Mouse (Mus musculus) hindbrain, embryonic 13.5 days (tissue): ENCODE results near the gene Tsga10ip. TPM values are rescaled to one million over a fixed set of nuclear protein-coding genes. Genes with fewer than 3 reads are reported as not detected.
"Not testable (repeated sequence)": the region's sequence is repeated elsewhere in the genome, so short reads cannot be mapped to it uniquely, and the experiment has no call there.

Source experiments
- ATAC-seq: fragments of 200-750 bp; cut with Nextera tagmentation; 2 replicates; pipeline ENCODE4 v1.8.0; 2017; ENCODE audit warnings: moderate TSS enrichment; ENCODE audit not compliant: low FRiP score
- H3K27ac ChIP-seq: fragments of 300-500 bp; sonication (generic); 2 replicates; pipeline ENCODE4 v1.5.1; 2015; ENCODE audit warnings: inconsistent platforms, mild to moderate bottlenecking, moderate library complexity
- H3K27me3 ChIP-seq: fragments of 300-500 bp; sonication (generic); 2 replicates; pipeline ENCODE4 v1.6.1; 2015; ENCODE audit warnings: mild to moderate bottlenecking, inconsistent platforms
- H3K36me3 ChIP-seq: fragments of 300-500 bp; sonication (generic); 2 replicates; pipeline ENCODE4 v1.6.1; 2015; ENCODE audit warnings: mild to moderate bottlenecking, inconsistent platforms
- H3K4me1 ChIP-seq: fragments of 300-500 bp; sonication (generic); replicated peaks from 2 replicates; pipeline ENCODE4 v1.6.1; 2015; ENCODE audit warnings: inconsistent platforms
- H3K4me2 ChIP-seq: fragments of 300-500 bp; sonication (generic); 2 replicates; pipeline ENCODE4 v1.6.1; 2015; ENCODE audit warnings: inconsistent platforms, mild to moderate bottlenecking, moderate library complexity
- H3K4me3 ChIP-seq: fragments of 300-500 bp; sonication (generic); 2 replicates; pipeline ENCODE4 v1.5.1; 2015; ENCODE audit warnings: mild to moderate bottlenecking, inconsistent platforms
- H3K9ac ChIP-seq: fragments of 300-500 bp; sonication (generic); 2 replicates; pipeline ENCODE4 v1.6.1; 2015; ENCODE audit warnings: mild to moderate bottlenecking, inconsistent platforms
- H3K9me3 ChIP-seq: fragments of 300-500 bp; sonication (generic); 2 replicates; pipeline ENCODE4 v1.6.1; 2016; ENCODE audit warnings: inconsistent platforms
- WGBS: fragments of 180-500 bp; shearing (Covaris S2); methylation state at CpG from one replicate; pipeline ENCODE4 v1.1.7; 2015; 5-methylcytosine and 5-hydroxymethylcytosine counted together
- polyA plus RNA-seq: library from polyadenylated mRNA; unstranded; fragments of >200 nt; fragmentation: Nextera tagmentation; extraction: Ambion mirVana; gene quantifications from 2 replicates; pipeline ENCODE4 v1.2.1, GENCODE M21; 2015

The Tsga10ip gene
- polyA plus RNA-seq, 1 experiment from 2014 or later: 0.18 TPM

DNA sequence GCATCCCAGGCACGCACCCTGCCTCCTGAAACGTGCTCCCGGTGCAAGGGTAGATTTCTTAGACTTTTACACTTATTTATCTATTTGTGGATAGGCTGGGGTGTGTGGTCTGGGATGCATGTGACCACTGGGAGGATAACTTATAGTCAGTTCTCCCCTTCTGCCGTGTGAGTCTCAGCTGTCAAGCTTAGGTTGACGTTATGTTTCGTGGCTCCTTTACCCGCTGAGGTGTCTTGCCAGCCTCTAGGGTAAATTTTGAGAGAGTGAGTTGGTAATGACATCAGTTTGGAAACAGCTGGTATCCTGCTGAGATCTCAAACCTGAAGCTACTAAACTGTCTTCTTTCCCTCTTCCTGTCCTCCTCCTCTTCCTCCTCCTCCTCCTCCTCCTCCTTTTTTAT, 3.6 kb upstream of the Tsga10ip start:
- H3K27ac ChIP-seq: peak overlapping the region; percentile 60; the same call in 1 of the 2 replicates
- H3K36me3 ChIP-seq: no peaks in the 10 kb centered on the region
- ATAC-seq: no peak
- H3K9me3 ChIP-seq: no peaks in the 10 kb centered on the region
- H3K4me1 ChIP-seq: peaks cover 19% of the 10 kb centered on the region
- peak overlapping the region; percentile 59 for H3K4me2 ChIP-seq
- WGBS: 30% methylated on average over 7 of the region's 7 CpGs
- H3K4me3 ChIP-seq: peak overlapping the region; percentile 35
- no peaks in the 10 kb centered on the region for H3K27me3 ChIP-seq
- H3K9ac ChIP-seq: peak overlapping the region; percentile 63

DNA sequence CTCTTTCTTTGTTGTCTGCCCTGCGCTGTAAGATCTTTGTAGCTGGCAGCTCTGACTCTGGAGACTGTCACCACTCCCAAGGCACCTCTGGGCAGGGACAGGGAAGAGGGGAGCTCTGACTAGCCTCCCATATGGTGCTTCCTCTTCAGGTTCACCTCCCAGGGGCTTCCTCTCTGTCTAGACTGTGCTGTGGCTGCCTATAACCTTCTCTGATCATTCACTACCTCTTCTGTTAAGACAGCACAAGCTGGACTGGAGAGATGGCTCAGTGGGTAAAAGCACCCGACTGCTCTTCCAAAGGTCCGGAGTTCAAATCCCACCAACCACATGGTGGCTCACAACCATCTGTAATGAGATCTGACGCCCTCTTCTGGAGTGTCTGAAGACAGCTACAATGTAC, 1.3 kb downstream of the Tsga10ip start:
- 76% methylated on average over 4 of the region's 4 CpGs for WGBS
- not testable (repeated sequence) for H3K27ac ChIP-seq, H3K9me3 ChIP-seq, H3K27me3 ChIP-seq, ATAC-seq, H3K36me3 ChIP-seq, H3K9ac ChIP-seq, H3K4me3 ChIP-seq, H3K4me2 ChIP-seq, H3K4me1 ChIP-seq

DNA sequence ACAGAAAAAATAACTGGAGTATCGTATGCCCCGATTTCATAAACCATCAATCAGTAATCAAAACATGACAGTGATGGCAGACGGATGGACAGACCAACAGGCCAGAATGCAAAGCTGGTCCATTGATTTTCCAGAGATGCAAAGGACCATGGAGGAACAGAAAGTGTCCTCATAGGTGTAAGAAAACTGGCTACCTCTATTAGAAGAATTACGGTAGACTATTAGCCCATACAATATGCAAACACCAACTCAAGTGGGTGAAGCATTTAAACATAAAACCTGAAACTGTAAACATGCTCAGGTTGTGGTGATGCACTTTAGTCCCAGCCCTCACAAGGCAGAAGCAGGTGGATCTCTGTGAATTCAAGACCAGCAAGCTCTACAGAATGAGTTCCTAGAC, 7.0 kb downstream of the Tsga10ip start:
- Histone ChIP-seq H3K36me3 (no peaks in the 10 kb centered on the region), H3K4me2 (no peak overlapping the region), H3K4me1 (peaks cover 5% of the 10 kb centered on the region), H3K27me3 (no peaks in the 10 kb centered on the region), H3K9ac (no peak overlapping the region), H3K27ac (no peak overlapping the region), H3K9me3 (no peaks in the 10 kb centered on the region), H3K4me3 (no peak overlapping the region)
- no peak for ATAC-seq
- 70% methylated on average over 4 of the region's 4 CpGs for WGBS

DNA sequence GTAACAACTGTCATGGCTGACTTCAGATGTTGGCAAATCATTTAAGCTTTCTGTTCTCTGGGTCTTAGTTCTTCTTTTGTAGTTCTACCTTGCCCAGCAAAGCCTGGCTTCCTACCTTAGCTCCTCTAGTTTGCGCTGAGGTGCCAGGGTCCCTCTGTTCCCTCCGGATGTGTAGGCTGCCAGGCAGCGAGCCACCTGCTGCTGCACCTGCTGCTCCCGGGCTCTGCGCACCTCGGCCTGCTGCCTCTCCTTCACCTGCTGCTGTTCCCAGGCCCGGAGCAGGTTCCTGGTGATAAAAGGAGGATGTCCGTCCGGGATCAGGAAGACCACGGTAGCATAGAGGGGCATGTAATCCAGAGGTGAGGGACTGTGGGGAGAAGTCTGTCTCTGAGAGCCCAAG, 8.2 kb downstream of the Tsga10ip start:
- Histone ChIP-seq H3K4me1 (peaks cover 17% of the 10 kb centered on the region), H3K36me3 (no peaks in the 10 kb centered on the region), H3K4me3 (no peak overlapping the region), H3K9me3 (no peaks in the 10 kb centered on the region), H3K4me2 (no peak overlapping the region), H3K27ac (no peak overlapping the region), H3K27me3 (no peaks in the 10 kb centered on the region), H3K9ac (0 out of 2 replicates have a peak overlapping the region, but pooled peaks have one; percentile 51)
- 48% methylated on average over 10 of the region's 10 CpGs for WGBS
- ATAC-seq: no peak

DNA sequence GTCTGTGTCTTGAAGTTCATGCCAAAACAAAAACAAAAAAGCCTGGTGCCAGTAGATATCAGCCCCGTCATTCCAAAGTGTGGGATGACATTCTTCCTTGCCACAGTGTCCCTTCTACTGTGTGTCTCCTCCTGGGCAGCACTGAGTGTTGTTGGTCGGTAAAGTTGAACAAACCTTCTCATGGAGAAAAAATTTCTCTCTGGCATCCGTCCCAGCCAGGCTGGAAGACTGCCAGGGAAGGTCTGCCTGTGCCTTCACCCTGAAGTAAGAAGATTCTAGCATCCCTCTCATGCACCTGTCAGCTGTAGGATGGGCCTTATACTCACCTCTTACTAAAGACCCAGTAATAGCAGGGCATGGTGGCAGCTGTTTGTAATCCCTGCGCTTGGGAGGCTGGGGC, 9.4 kb downstream of the Tsga10ip start:
- Histone ChIP-seq H3K4me1 (peaks cover 20% of the 10 kb centered on the region), H3K9me3 (no peaks in the 10 kb centered on the region), H3K4me2 (no peak overlapping the region), H3K9ac (no peak overlapping the region; the same call in 1 of the 2 replicates), H3K27me3 (no peaks in the 10 kb centered on the region), H3K4me3 (no peak overlapping the region), H3K36me3 (no peaks in the 10 kb centered on the region), H3K27ac (no peak overlapping the region)
- 60% methylated on average over 4 of the region's 4 CpGs for WGBS
- no peak for ATAC-seq

DNA sequence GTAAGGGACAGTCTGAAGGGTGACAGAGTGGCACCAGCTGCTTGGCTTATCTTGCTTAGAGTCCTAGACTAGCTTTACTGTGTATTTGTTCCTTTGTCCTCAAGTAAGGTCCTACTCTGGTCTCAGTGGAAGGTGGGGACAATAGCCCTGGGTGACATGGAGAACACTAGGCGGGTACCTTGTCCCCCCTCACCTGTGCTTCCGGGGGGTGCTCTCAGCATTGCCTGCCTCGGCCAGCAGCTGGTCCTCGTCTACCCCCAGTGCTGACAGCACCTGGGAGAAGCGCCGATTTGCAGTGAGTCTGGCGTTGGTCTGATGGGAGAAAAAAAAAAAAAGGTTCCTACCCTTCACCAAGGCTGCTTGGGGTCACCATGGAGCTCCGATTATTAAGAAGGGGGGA, 11.9 kb downstream of the Tsga10ip start:
- H3K27ac ChIP-seq: no peak overlapping the region
- H3K27me3 ChIP-seq: no peaks in the 10 kb centered on the region
- peaks cover 37% of the 10 kb centered on the region for H3K4me1 ChIP-seq
- peak overlapping the region; percentile 96; the same call in 1 of the 2 replicates for H3K9ac ChIP-seq
- H3K4me2 ChIP-seq: peak overlapping the region; percentile 97
- WGBS: 92% methylated on average over 8 of the region's 8 CpGs
- H3K9me3 ChIP-seq: no peaks in the 10 kb centered on the region
- ATAC-seq: no peak
- peak overlapping the region; percentile 99 for H3K4me3 ChIP-seq
- H3K36me3 ChIP-seq: peaks cover 5% of the 10 kb centered on the region; the same call in 1 of the 2 replicates

DNA sequence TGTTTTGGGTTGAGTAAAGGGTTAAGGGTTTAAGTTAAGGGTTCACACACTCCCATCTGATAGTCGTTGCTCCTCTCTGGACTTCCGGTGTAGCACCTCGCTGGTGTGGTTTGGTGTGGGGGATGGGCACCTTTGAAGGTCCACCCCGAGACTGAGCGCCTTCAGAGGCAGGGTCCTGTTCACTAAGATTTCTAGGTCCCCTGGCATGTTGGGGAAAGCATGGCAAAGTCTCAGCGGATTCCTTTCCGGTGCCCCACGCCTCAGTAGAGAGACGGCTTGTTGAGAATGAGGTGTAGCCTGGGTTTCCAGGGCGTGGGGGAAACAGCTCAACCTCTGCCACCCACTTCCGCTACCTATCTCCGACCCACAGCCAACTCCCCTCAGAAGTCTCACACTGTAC, 12.7 kb downstream of the Tsga10ip start:
- Histone ChIP-seq H3K27me3 (no peaks in the 10 kb centered on the region), H3K27ac (no peak overlapping the region), H3K4me1 (peaks cover 37% of the 10 kb centered on the region), H3K9ac (peak overlapping the region; percentile 96), H3K36me3 (peaks cover 13% of the 10 kb centered on the region), H3K9me3 (no peaks in the 10 kb centered on the region), H3K4me3 (peak overlapping the region; percentile 99), H3K4me2 (peak overlapping the region; percentile 97)
- WGBS: 52% methylated on average over 12 of the region's 12 CpGs
- ATAC-seq: no peak

DNA sequence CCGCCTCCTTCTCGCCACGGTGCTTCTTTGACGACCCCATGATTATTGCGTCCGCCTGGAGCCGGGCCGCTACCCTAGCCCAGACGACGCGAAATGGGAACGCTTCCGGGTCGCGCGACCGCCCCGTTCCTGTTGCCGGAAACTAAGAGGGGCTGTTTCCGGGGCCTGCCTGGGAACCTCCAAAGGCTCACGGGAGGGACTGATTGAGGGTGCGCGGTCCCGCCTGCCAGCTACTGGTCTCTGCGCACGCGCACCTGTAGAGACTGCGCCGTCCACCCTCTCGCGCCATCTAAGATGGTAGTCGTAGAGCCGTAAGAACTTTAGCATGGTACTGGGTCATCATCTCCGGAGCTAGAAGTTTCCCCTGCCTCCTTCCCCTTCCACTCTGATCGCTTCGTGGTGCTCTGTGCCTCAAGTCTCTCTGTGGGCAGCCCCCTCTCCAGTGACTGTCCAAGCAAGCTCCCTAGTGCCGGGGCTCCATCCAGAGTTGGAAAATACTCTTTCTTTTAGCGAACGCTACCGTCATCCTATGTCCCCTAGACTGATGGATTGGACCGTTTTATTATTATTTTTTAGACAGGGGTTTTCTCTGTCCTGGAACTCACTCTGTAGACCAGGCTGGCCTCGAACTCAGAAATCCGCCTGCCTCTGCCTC, 13.6 kb downstream of the Tsga10ip start, which contains the start of gene Sart1:
Gene Sart1, minus strand, starts transcription at position 116 of the 655 bp plus-strand sequence.
- H3K4me1 ChIP-seq: peaks cover 37% of the 10 kb centered on the region

DNA sequence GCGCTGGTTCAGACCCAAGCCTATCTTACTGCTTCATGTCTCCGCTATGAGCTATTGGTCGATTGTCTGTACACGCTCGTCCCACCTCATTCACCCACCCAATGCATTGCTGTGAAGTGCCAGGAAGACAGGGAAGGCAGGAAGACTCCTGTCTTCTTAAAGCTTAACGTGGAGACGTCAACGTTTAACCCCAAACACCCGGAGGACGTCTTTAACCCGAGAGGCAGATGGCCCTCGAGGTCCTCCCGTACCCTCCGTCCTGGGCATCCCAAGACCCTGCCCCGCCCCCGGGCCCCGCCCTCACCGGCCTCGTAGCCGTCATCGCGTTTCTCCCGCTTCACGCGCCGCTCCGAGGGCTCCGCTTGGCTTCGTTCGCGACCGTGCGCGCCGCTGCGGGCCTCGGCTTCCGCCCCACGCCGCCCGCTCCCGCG, 14.3 kb downstream of the Tsga10ip start:
- Histone ChIP-seq H3K27me3 (no peaks in the 10 kb centered on the region), H3K4me1 (peaks cover 37% of the 10 kb centered on the region), H3K4me3 (peak overlapping the region; percentile 99), H3K9me3 (no peaks in the 10 kb centered on the region), H3K4me2 (peak overlapping the region; percentile 97), H3K9ac (peak overlapping the region; percentile 96), H3K36me3 (peaks cover 29% of the 10 kb centered on the region), H3K27ac (peak overlapping the region; percentile 91)
- peak; percentile 57 for ATAC-seq
- under 1% methylated on average over 32 of the region's 43 CpGs for WGBS

More for the DNA sequence above, 13.6 kb downstream of the Tsga10ip start, which contains the start of gene Sart1:
- peak within 1 kb of the TSS; percentile 96 for H3K9ac ChIP-seq
- peak within 1 kb of the TSS; percentile 99 for H3K4me3 ChIP-seq
- H3K27ac ChIP-seq: peak within 1 kb of the TSS; percentile 91
- H3K4me2 ChIP-seq: peak within 1 kb of the TSS; percentile 97
- H3K9me3 ChIP-seq: no peaks in the 10 kb centered on the region
- peak; percentile 97 for ATAC-seq
- peaks cover 22% of the 10 kb centered on the region for H3K36me3 ChIP-seq
- WGBS: 2% methylated on average over 43 of the region's 43 CpGs
- no peaks in the 10 kb centered on the region for H3K27me3 ChIP-seq

DNA sequence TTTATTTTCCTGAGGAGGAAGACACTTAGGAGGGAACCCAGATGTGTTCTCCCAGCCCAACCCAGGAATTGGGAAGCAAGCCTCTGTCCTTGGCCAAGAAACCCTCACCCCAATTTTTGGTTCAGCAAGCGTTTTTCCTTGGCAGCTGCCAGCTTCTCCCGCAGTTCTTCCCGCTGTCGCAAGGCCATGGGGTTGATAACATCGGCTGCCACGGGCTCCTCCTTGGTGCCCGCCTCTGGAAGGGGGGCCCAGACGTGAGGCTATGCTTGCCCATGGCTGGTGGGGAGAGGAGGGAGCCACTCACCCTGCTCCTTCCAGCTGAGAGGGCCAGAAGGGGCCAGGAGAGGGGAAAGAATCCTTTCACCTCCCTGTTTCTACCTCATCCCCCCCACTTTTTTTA, 17.6 kb downstream of the Tsga10ip start:
- no peak for ATAC-seq
- Histone ChIP-seq H3K9ac (no peak overlapping the region), H3K27me3 (no peaks in the 10 kb centered on the region), H3K4me1 (peaks cover 26% of the 10 kb centered on the region), H3K9me3 (no peaks in the 10 kb centered on the region), H3K4me2 (no peak overlapping the region), H3K4me3 (no peak overlapping the region), H3K27ac (no peak overlapping the region), H3K36me3 (peaks cover 62% of the 10 kb centered on the region)
- WGBS: 93% methylated on average over 8 of the region's 8 CpGs

DNA sequence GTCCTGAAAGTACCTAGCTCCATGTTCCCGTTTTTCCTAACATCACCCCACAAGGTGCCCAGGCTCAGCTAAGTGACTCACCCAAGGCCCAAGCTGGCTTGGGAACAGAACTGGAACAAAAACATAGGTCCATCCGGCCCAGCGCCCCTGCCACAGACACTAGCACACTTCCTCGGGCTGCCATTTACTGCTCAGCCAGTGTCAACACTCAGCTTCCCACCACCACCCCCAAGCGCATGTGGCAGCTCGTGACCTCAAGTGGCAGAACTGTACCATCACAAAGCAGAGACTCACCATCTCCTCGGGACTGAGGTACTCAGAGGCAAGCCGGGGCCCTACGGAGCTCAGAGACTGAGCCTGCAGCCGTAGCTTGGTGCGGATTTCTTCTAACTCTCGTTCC, 19.0 kb downstream of the Tsga10ip start:
- Histone ChIP-seq H3K36me3 (peaks cover 76% of the 10 kb centered on the region), H3K9me3 (no peaks in the 10 kb centered on the region), H3K4me3 (no peak overlapping the region), H3K4me2 (no peak overlapping the region), H3K27ac (no peak overlapping the region), H3K9ac (no peak overlapping the region), H3K4me1 (peaks cover 18% of the 10 kb centered on the region), H3K27me3 (no peaks in the 10 kb centered on the region)
- WGBS: 97% methylated on average over 12 of the region's 12 CpGs
- no peak for ATAC-seq

DNA sequence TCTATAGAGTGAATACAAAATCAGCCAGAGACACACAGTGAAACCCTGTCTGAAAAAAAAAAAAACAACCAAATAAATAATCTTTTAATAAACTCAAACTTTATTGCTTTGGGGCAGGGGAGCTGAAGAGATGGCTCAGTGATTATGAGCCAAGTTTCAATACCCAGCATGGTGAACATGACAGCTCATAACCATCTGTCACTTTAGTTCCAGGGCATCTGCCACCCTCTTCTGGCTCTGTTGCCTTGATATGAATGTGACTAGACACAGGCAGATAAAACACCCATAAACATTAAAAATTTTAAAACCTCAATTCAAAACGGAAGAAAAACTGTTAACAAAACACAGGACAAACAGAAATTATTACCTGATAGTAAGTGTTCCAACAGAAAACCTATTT, 24.9 kb downstream of the Tsga10ip start:
- Histone ChIP-seq H3K4me1 (no peaks in the 10 kb centered on the region), H3K9me3 (no peaks in the 10 kb centered on the region), H3K27ac (no peak overlapping the region), H3K9ac (no peak overlapping the region), H3K4me3 (no peak overlapping the region), H3K4me2 (no peak overlapping the region), H3K36me3 (peaks cover 86% of the 10 kb centered on the region), H3K27me3 (no peaks in the 10 kb centered on the region)
- 89% methylated on average over 1 of the region's 1 CpGs for WGBS
- no peak for ATAC-seq

DNA sequence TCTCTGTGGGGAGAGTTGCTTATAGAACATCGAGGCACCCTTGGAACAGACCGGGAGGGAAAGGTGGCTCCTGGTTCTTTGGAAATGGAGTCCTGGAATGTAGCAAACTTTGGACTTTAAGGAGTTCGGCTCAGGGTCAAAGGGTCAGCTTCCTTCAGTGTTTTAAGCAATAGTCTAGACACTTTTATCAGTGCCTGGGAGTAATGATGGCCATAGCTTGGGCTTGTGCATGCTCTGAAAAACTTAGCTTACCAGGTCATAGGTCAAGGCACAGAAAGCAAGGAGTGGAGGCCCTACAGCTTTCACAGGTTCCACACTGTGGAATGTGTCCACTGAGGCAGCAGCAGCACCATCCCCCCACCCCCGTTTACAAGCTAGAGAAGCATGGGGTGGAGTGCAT, 27.6 kb downstream of the Tsga10ip start:
- ATAC-seq: no peak
- peaks cover 83% of the 10 kb centered on the region for H3K36me3 ChIP-seq
- H3K4me3 ChIP-seq: no peak overlapping the region
- WGBS: 82% methylated on average over 4 of the region's 4 CpGs
- H3K4me2 ChIP-seq: no peak overlapping the region
- H3K27ac ChIP-seq: no peak overlapping the region
- H3K4me1 ChIP-seq: no peaks in the 10 kb centered on the region; the same call in 1 of the 2 replicates
- no peaks in the 10 kb centered on the region for H3K9me3 ChIP-seq
- no peak overlapping the region for H3K9ac ChIP-seq
- H3K27me3 ChIP-seq: no peaks in the 10 kb centered on the region
